Mouse (Mus musculus): ENCODE data around the gene Spaca9. TPM values are rescaled to one million over a fixed set of nuclear protein-coding genes. Genes with fewer than 3 reads are reported as not detected.

Spaca9 gene
- not detected in 2 replicates for total RNA-seq (2014; rRNA removed; ENCODE audit: low replicate concordance)
- polyA plus RNA-seq (2015; fragmentation: Nextera tagmentation; extraction: Ambion mirVana): 0.66 and 1.2 TPM in 2 replicates

GRCm38 (mm10) chr2:28699361-28700335 lies at the start of gene Spaca9, which contains the start of gene Ak8:
Spaca9 (minus strand) TSS chr2:28699727.
Ak8 (plus strand) TSS chr2:28700164.
- 0 out of 2 replicates have a peak, but pooled peaks cover 4% of the 10 kb centered on the region for H3K27me3 ChIP-seq (ENCODE audit: control insufficient read depth, insufficient read depth, low read length)
- no peaks in the 10 kb centered on the region for H3K36me3 ChIP-seq (replicated peaks; ENCODE audit: control insufficient read depth, insufficient read depth, low read length)
- H3K27ac ChIP-seq (ENCODE audit: low read depth): no peak within 1 kb of the TSS
- ATAC-seq (ENCODE audit: insufficient read depth, low read depth): peak; percentile 90
- peaks cover 7% of the 10 kb centered on the region for H3K4me1 ChIP-seq (ENCODE audit: control insufficient read depth, insufficient read depth)
- DNase-seq (ENCODE audit: low spot score): peak; percentile 68
- 2% methylated on average over 53 of the region's 53 CpGs for WGBS
- H3K9ac ChIP-seq (replicated peaks; ENCODE audit: low read depth, low read length): peak within 1 kb of the TSS; percentile 67
- peak within 1 kb of the TSS; percentile 73 for H3K4me3 ChIP-seq (ENCODE audit: low read depth, low read length)
- peak within 1 kb of the TSS; percentile 99 for H3K4me2 ChIP-seq (ENCODE audit: low read depth, low read length)
- TF ChIP-seq EP300 (IDR thresholded peaks at IDR 0.05; ENCODE audit: low read depth) (no peak), CTCF (IDR thresholded peaks at IDR 0.05; ENCODE audit: low read depth) (no peak)
- no peaks in the 10 kb centered on the region for H3K9me3 ChIP-seq (replicated peaks; ENCODE audit: control insufficient read depth, low read length)

GRCm38 (mm10) chr2:28747705-28748104 lies 48.2 kb upstream of the Spaca9 start:
- Histone ChIP-seq H3K4me1 (ENCODE audit: control insufficient read depth, insufficient read depth) (no peaks in the 10 kb centered on the region), H3K4me3 (ENCODE audit: low read depth, low read length) (no peak overlapping the region), H3K9me3 (replicated peaks; ENCODE audit: control insufficient read depth, low read length) (no peaks in the 10 kb centered on the region), H3K27ac (ENCODE audit: low read depth) (no peak overlapping the region), H3K9ac (replicated peaks; ENCODE audit: low read depth, low read length) (no peak overlapping the region), H3K36me3 (replicated peaks; ENCODE audit: control insufficient read depth, insufficient read depth, low read length) (no peaks in the 10 kb centered on the region), H3K27me3 (ENCODE audit: control insufficient read depth, insufficient read depth, low read length) (peaks cover 24% of the 10 kb centered on the region), H3K4me2 (ENCODE audit: low read depth, low read length) (no peak overlapping the region)
- TF ChIP-seq CTCF (IDR thresholded peaks at IDR 0.05; ENCODE audit: low read depth) (no peak), EP300 (IDR thresholded peaks at IDR 0.05; ENCODE audit: low read depth) (no peak)
- ATAC-seq (ENCODE audit: insufficient read depth, low read depth) (no peak), DNase-seq (ENCODE audit: low spot score) (no peak)
- 74% methylated on average over 2 of the region's 2 CpGs for WGBS

- Histone ChIP-seq H3K4me3 (ENCODE audit: low read depth, low read length) (no peak overlapping the region), H3K27me3 (ENCODE audit: control insufficient read depth, insufficient read depth, low read length) (peaks cover 17% of the 10 kb centered on the region), H3K36me3 (replicated peaks; ENCODE audit: control insufficient read depth, insufficient read depth, low read length) (no peaks in the 10 kb centered on the region), H3K9me3 (replicated peaks; ENCODE audit: control insufficient read depth, low read length) (no peaks in the 10 kb centered on the region), H3K27ac (ENCODE audit: low read depth) (no peak overlapping the region), H3K9ac (replicated peaks; ENCODE audit: low read depth, low read length) (no peak overlapping the region), H3K4me2 (ENCODE audit: low read depth, low read length) (no peak overlapping the region), H3K4me1 (ENCODE audit: control insufficient read depth, insufficient read depth) (no peaks in the 10 kb centered on the region)
- TF ChIP-seq CTCF (IDR thresholded peaks at IDR 0.05; ENCODE audit: low read depth): no peak
- no peak for TF ChIP-seq EP300 (IDR thresholded peaks at IDR 0.05; ENCODE audit: low read depth)
- DNase-seq (ENCODE audit: low spot score): no peak
- WGBS: 67% methylated on average over 15 of the region's 15 CpGs
- no peak for ATAC-seq (ENCODE audit: insufficient read depth, low read depth)
Measured at GRCm38 (mm10) chr2:28746682-28747332, 47.3 kb upstream of the Spaca9 start.

GRCm38 (mm10) chr2:28742701-28743100 lies 43.2 kb upstream of the Spaca9 start:
- no peak overlapping the region for H3K4me2 ChIP-seq (ENCODE audit: low read depth, low read length)
- no peaks in the 10 kb centered on the region for H3K4me1 ChIP-seq (ENCODE audit: control insufficient read depth, insufficient read depth)
- H3K36me3 ChIP-seq (replicated peaks; ENCODE audit: control insufficient read depth, insufficient read depth, low read length): no peaks in the 10 kb centered on the region
- H3K9ac ChIP-seq (replicated peaks; ENCODE audit: low read depth, low read length): no peak overlapping the region
- H3K4me3 ChIP-seq (ENCODE audit: low read depth, low read length): no peak overlapping the region
- TF ChIP-seq CTCF (IDR thresholded peaks at IDR 0.05; ENCODE audit: low read depth): no peak
- no peak for TF ChIP-seq EP300 (IDR thresholded peaks at IDR 0.05; ENCODE audit: low read depth)
- no peak for DNase-seq (ENCODE audit: low spot score)
- H3K27me3 ChIP-seq (ENCODE audit: control insufficient read depth, insufficient read depth, low read length): peaks cover 8% of the 10 kb centered on the region; the same call in 1 of the 2 replicates
- H3K27ac ChIP-seq (ENCODE audit: low read depth): no peak overlapping the region
- ATAC-seq (ENCODE audit: insufficient read depth, low read depth): no peak
- H3K9me3 ChIP-seq (replicated peaks; ENCODE audit: control insufficient read depth, low read length): no peaks in the 10 kb centered on the region
- 70% methylated on average over 8 of the region's 8 CpGs for WGBS

GRCm38 (mm10) chr2:28740159-28740558 lies 40.6 kb upstream of the Spaca9 start:
- peaks cover 8% of the 10 kb centered on the region; the same call in 1 of the 2 replicates for H3K27me3 ChIP-seq (ENCODE audit: control insufficient read depth, insufficient read depth, low read length)
- DNase-seq (ENCODE audit: low spot score) (no peak), ATAC-seq (ENCODE audit: insufficient read depth, low read depth) (no peak)
- H3K9me3 ChIP-seq (replicated peaks; ENCODE audit: control insufficient read depth, low read length): no peaks in the 10 kb centered on the region
- 69% methylated on average over 5 of the region's 5 CpGs for WGBS
- H3K9ac ChIP-seq (replicated peaks; ENCODE audit: low read depth, low read length): no peak overlapping the region
- no peaks in the 10 kb centered on the region for H3K4me1 ChIP-seq (ENCODE audit: control insufficient read depth, insufficient read depth)
- TF ChIP-seq CTCF (IDR thresholded peaks at IDR 0.05; ENCODE audit: low read depth) (no peak), EP300 (IDR thresholded peaks at IDR 0.05; ENCODE audit: low read depth) (no peak)
- H3K4me2 ChIP-seq (ENCODE audit: low read depth, low read length): no peak overlapping the region
- H3K36me3 ChIP-seq (replicated peaks; ENCODE audit: control insufficient read depth, insufficient read depth, low read length): no peaks in the 10 kb centered on the region
- no peak overlapping the region for H3K4me3 ChIP-seq (ENCODE audit: low read depth, low read length)
- H3K27ac ChIP-seq (ENCODE audit: low read depth): no peak overlapping the region

Measured in heart, postnatal 0 days (tissue).